Mouse (Mus musculus): Measurements from ENCODE around the gene Gjb3.

Gene Gjb3

DNA sequence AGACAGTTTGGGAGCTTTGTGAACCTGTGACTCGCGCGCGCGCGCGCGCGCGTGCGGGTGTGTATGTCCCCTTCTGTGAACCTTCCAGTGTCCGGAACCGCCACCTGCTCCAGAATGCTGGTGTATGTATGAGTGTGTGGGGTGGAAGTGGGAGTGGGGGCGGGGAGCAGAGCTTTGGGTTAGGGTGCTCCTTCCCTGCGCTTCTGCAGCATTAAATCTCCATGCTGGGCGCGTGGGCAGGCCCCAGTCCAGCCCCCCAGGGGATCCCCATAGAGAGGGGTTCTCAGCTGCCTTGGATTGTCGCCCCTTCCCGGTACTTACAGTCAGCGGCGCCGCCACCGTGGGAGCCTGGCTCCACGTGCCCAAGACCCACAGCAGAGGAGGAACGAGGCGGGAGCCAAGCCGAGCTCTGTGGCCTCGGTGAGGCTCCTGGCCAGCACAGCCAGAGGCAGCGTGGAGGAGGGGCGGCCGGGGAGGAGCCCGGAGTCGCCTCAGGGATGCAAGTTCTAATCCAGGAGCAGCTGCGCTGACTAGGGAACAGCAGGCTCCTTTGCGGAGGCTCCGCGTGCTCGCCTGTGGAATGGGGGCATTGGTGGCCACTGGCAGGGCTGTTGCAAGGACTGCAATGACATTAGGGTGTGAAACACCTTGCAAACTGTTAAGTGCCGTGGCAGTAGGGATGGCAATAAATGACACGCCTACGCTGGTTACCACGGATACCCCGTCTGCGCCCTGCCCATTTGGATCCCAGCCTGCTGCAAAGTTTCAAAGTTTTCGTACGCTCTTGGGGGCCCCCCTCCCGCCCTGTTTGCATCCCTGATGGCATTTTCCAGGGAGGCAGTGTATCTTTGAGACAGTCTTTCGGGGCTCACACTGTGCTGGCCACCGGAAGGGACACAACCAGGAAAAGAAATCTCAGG is at the start of gene Gjb3:
Gjb3 (minus strand) TSS at position 664 of the 920 bp plus-strand sequence.
- no peak for DNase-seq (ENCODE audit: low spot score)

DNA sequence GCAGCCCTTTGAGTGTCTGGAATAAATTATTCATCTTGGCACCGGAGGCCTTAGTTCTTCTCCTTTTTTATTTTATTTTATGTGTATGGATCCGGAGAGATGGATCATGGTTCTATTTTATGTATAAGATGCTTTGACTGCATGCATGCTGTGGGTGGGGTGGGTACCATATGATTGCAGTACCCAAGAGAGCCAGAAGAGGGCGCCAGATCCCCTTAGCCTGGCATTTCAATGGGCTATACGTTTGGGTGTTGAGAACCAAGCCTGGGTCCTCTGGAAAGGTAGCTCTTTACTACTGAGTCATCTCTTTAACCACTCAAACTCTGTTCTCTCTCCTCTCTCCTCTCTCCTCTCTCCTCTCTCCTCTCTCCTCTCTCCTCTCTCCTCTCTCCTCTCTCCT is 46.7 kb upstream of the Gjb3 start:
- DNase-seq (ENCODE audit: low spot score), result no peak

DNA sequence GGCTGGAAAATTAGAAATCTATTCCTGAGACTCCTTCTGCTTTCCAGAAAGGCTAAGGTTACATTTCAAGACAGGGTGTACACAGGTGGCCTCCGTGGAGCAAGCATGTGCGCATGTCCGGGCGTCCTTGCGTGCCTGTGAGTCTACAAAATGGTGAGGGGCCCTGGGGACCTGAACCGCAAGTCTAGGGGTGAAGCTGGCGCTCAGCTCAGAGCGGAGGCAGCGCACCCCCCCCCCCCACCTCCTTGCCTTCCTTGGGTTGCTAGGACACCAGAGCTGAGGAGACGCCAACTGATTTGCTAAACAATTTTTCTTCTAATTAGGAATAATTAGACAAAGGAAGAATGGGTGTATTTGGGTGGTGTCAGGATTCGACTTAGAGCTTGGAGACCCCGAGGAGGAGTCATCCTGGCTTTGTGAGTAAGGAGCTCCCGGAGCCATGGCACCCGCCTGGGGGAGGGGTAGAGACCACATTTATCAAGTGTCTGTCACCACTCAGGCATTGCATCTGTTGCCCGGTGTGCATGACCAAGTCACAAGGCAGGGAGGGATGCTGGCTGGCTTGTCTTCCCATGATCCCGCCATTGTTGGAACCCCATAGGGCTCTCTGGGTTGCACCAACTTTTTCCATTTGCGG is 45.0 kb upstream of the Gjb3 start:
- DNase-seq (ENCODE audit: low spot score), result no peak

DNA sequence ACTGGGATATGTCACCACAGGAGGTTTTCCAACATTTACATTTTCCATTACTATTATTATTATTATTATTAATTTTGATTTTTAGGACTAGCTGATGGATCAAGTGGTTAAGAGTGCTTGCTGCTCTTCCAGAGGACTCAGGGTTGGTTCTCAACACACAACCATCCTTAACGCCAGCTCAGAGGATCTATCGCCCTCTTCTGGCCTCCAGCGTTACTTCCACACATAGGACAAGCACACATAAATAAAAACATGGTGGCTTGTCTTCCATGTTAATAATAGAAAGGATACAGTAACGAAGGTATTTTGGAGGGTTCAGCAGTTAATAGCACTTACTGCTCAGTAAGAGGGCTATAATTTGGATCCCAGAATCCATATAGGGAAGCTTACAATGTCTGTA is 44.0 kb upstream of the Gjb3 start:
- no peak for DNase-seq (ENCODE audit: low spot score)

DNA sequence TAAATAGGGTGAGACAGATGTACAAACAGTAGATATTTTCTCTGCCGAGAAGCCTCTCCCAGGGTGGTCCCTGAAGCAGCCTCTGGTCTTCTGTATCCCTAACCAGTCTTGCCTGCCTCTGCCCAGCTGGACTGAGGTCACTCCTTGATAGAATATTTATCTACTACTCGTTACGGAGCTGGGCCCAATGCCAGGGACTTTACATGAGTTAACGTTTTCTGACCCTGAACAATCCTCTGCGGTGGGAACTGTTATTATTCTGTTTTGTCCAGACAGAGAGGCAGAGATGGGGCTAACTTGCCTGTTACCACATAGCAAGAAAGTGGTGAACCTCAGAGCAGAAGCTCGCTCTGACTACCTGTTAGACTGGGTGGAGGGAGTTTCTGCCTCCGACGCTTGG is 42.8 kb upstream of the Gjb3 start:
- no peak for DNase-seq (ENCODE audit: low spot score)

DNA sequence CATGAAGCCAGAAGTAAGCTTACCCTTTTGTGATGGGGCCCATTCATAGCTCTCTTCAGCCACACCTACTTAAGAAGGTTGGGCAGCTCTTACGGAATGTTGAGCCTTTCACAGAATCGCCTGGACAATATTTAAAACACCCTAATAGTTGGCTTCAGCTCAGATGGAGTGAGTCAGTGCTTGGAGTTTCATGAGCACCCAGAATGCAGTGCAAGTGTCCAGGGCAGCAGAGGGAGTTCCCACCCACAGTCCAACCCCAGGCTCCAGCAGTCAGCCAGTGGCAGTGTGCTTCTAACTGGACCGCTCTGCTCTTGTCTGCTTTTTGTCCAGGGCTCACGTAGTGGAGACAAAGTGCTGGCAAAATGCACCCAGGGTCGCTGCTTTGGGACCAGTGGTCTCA is 40.9 kb upstream of the Gjb3 start:
- peak; percentile 53 for DNase-seq (ENCODE audit: low spot score)

DNA sequence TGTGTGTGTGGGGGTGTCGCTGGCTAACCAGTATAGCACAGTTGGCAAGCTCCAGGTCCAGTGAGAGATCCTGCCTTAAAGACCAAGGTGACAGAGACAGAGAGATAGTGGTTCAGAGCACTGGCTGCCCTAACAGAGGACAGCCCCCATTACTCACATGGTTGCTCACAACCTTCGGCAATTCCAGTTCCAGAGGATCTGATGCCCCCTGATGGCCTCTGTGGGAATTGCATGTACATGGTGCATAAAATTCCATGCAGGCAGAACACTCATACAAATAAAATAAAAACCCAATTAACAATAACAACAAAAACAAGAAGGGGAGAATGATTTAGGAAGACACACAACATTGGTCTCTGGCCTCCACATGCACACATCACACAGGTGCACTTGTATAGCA is 39.8 kb upstream of the Gjb3 start:
- no peak for DNase-seq (ENCODE audit: low spot score)

DNA sequence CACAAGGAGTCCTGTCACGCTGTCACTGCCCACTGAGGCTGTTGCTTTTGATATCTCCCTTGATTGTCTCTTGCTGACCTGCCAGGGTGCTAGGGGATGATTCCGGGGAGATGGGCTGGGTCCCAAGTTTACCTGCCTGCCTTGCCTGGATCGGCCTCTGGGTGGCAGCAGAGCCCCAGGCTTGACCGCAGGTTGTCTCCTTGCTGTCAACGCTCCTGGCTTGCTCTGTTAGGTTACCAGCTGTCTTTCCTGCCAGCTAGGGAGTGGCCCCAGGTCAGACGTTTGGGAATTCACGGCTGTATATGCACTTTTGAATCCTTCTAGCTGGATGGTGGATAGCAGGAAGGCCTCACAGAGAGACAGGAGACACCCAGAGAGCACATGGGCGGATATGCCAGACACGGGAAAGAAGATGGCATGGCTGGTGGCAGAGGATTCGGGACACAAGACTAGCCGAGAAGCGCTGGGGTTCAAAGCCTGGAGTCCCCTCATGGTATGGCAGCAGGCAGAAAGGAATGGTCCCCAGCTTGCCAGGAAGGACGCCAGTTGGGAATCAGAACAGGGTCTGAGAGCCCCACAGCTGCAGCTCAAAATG is 37.8 kb upstream of the Gjb3 start:
- DNase-seq (ENCODE audit: low spot score), result peak; percentile 50

DNA sequence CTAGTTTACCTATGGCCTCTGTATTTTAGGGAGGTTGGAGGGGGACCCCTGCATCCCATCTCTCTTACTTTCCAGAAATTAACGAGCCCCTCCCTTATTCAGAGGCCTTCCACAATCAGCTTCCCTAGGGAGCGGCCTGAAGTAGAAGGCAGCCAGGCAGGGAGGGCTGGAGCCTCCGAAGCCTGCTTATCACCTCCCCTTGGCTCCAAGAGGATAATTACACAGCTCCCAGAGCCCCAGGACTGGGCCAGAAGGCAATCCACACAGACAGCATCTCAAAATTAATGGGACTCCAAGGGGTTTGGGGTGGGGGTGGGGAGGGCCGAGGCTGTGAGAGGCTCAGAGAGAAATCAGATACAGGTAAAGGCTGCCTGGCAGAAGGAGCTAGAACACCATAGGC is 35.2 kb upstream of the Gjb3 start:
- no peak for DNase-seq (ENCODE audit: low spot score)

DNA sequence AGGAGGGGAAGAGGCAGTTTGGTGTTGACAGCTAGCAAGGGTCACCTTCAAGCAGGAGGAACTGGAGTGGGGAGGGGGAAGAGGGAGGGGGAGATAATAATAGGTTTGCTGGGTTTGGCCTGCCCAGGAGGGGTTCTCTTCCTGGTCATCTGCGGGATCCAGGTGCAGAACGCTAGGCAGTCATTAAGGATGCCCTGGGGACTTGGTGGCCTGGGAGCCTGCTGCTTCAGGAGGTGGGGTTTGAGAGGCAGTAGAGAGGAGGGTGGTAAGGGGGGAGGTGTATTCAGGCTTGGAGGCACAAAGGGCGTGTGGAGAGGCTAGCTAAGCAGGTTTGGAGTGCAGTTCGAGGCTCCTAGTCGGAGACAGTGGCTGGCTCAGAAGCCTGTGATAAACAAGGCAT is 34.8 kb upstream of the Gjb3 start:
- no peak for DNase-seq (ENCODE audit: low spot score)

DNA sequence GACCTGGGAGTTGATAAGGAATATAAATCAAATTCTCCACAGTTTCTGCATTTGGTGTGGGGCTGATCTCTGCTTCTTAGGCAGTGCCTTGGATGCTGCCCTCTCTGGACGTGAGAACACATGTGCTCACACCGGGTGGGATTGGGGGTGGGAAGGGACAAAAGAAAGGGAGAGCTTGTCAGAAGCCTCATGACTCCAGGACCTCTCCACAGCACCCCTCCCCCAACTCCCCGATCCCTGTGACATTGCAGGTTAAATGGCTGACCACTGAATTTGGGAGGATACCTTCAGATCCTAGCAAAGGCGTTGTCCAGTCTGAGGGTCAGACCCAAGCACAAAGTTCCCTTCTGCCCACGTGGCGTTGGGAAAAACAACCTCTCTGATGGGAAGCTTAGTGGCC is 33.8 kb upstream of the Gjb3 start:
- no peak for DNase-seq (ENCODE audit: low spot score)

DNA sequence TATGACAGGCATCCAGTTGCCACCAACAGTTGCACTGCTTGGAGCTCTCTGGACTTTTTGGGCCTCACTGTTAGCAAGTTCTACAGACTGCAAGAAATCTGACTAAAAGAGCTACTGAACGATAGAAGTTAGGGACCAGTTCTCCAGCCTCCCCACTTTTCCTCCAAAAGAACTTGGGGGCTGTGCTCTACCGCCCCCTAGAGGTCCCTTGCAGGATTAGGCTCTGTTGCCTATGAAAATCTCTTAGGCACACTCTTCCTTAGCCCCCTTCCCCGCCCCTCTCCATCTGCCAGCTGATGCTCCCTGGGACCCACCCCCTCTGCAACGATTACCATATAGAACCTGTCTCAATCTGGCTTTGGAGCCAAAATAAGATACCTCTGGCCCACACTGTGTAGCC is 32.7 kb upstream of the Gjb3 start:
- DNase-seq (ENCODE audit: low spot score), result peak; percentile 5

DNA sequence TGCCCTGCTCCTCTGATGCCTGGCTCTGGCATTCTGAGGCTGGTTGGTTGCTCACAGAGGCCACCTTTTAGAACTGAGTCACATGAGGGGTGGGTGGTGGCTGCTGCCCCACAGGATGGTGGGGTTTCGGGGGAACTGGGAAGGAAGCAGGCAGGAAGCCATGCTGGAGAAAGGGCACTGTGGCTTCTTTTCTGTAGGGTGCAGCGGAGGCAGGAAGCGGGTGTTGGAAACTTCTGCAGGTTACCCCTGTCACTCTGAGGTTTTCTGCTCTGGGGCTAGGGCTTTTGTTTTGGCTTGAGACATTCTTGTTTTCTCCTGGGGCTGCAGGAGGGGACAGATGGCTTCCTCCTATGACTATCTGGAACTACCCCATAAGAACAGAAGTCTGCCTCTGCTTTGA is 31.9 kb upstream of the Gjb3 start:
- no peak for DNase-seq (ENCODE audit: low spot score)

DNA sequence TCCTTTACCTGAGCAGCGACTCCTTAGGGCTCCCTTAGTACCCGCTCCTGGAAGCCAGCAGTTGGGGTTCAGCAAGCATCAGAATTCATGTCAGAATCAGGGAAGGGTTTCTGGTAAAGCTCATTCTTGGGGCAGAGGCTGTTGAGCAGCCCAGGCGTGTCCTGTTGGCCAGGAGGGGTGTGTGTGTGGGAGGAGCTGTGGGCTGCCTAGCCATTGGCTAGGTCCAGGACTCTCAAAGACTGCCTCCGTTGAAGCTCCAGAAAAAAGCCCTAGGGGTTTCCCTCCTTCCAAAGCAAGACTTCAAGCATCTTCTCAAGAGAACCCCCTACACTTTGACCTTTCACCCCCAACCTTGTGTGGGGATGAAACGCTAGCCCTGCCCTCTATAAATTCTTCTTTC is 27.4 kb upstream of the Gjb3 start, which contains the start of gene Gjb5:
Gjb5 (minus strand) TSS at position 164 of the 400 bp plus-strand sequence.
- peak; percentile 16 for DNase-seq (ENCODE audit: low spot score)

DNA sequence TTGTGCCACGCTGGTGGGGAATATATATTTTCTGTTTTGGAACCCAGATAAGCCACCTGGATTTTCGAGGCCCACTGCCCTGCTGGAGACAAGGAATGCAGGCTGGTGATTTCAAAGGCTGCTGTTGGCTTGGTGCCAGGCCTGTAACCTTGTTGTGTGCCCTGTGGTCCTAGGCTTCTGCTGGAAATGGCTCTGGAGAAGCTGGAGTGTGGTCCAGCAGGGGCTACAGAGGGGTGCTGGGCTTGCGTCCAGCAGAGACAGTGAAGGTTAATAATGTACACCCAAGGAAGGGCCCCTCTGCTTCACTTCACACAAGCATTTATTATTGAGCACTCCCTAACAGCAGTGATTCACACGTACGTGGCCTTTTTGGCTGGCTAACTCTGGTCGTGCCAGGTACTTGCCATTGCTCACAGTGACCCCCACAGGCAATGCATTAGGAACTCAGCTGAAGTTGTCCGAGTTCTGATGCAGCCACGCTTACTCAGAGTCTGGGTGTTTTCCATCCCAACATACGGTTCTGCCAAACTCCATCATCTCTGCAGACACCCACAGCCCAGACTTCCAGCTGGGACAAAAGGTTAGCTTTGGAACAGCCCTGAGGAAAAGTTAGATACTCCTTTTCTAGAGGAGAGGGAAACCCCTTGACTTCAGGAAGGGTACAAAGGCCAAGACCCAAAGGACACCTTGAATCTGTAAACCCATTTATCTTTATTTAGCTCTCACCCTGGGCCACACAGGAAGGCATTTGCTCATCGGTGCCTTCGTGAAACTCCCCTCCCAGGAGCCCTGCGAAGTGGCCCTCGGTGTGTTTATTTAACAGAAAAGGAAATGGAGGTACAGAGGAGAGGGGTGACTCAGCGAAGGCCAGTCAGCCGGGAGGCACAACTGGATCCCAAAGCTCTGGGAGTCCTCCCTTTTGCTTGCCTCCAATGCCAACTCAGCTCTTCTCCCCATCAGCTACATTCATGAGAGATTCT is 24.2 kb upstream of the Gjb3 start:
- no peak for DNase-seq (ENCODE audit: low spot score)

DNA sequence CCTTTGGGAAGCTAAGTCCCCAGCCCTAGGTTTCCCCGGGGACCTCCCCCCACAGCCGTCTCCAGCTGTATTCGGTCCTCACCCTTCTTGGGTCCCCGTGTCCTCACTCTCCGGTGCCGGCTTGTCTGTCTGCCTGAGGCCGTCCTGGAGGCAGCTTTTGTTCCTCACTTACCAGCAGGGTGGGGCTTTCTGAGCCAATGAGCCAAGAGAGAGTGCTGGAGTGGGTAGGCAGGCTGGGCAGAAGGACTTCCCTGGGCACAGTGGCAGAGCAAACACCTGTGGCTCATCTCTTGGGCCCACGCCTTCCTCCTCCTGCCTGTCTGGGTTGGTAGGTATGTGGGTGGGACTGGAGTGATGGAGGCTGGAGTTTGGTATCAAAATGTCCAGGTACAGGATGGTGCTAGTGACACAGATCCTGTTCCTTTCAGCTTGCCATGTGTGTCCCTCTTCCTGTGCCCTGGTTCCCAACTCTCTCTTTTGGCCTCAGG is 23.4 kb upstream of the Gjb3 start, which contains the start of gene Gjb4:
Gjb4 (minus strand) TSS at position 131 of the 488 bp plus-strand sequence.
- no peak for DNase-seq (ENCODE audit: low spot score)

DNA sequence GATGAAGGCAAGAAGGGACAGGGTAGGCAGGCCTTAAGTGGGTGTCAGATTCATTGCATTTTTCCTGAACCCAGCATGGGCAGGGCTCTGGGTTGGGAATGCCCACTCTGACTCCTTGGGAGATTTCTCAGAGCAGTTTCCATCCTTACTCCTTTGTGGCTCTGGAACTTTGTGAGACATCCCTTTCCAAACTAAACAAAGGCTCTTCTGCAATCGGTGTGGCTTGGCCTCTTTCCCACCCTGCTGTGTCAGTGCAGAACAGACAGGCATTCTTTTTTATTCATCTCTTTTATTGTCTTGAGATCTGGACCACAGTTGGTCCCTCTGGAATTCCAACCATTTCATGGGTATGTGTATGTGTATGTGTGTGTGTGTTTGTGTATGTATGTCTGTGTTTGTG is 21.9 kb upstream of the Gjb3 start:
- no peak for DNase-seq (ENCODE audit: low spot score)

DNA sequence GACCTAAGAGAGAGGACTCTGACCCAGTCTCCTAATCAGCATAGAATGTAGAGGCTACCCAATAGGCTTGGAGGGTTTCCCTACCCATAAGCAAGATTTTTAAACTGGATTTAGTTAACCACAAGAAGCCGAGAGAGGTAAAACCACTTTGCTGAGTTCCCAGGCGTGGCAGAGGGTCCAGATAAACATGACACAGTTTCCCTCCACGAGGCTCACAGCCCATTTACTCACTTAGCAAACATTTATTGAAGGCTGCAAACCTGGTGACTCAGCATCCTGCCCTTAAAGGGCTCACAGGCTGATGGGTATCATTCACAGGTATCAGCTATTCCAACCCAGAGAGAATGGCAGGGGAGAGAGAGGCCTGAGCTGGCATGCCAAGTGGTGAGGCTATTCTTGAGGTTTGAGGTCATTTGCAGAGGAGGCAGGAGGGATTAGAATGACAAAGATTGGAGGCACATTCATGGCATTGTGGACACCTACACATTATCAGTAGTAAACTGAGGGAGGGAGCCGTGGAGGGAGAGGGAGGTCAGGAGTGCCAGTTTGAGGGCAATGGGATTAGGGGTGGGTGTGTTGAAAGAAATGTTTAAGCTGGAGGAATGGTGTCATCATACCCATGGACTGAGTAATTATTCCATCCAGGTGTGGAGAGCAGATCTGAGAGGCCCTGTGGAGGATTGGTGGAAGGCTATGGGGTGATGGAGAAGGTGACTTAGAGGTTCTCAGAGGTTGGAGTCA is 19.1 kb upstream of the Gjb3 start:
- no peak for DNase-seq (ENCODE audit: low spot score)

DNA sequence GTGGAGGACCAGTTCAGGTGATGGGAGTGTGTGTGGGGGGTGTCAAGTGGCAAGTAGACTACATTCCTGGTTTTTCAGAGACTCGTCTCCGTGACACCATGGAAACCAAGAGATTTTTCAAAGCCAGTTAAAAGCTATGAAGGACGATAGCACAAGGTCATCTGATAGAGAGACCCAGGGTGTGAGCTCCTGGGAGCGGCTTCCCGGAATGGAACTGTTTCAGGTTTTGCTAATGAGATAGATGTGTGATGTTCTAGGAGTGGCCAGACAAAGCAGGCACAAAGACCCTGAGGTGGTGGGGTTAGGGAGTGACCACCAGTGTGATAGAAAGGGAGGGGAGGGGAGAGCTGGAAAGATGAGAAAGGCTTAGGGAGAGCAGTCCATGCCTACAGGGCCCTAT is 14.4 kb upstream of the Gjb3 start:
- DNase-seq (ENCODE audit: low spot score), result no peak

DNA sequence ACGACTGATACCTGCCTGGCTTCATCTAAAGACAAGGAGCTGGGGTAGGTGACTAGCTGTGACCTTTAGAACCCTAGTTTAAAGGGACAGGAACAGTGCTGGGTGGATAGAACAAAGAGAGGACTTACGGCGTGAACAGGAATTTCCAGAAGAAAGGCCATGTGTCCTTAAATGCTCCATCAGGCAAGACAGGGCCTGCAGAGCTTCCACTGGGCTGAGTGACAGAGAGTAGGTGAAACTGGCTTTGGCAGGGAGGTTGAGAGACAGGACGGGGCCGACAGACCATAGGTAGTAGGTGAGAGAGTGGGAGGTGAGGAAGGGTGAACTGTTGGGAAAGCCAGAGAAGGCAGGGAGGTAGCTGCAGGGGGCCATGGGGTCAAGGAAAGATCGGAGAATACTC is 10.7 kb upstream of the Gjb3 start:
- no peak for DNase-seq (ENCODE audit: low spot score)

DNA sequence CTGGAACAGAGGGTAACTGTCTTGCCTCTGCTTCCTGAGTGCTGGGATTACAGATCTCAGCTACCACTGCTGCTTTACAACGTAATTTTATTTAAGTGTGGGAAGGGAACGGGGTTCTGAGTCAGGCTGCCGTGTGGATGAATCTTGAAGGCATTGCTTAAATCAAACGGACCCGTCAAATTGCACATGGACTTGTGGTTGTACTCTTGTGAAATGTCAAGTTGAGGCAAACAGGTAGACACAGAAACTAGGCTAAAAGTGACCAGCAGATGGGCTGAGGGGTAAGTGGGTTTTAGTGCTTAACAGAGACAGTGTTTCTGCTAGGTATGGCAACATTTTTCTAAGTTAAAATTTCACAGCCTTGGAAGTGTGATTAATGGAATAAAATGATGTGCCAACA is 7.0 kb upstream of the Gjb3 start:
- no peak for DNase-seq (ENCODE audit: low spot score)
